Mouse (Mus musculus): ENCODE data around the gene Olfr1057.
"Not testable (repeated sequence)": the region's sequence is repeated elsewhere in the genome, so short reads cannot be mapped to it uniquely, and the experiment has no call there.

Gene Olfr1057

GRCm38 (mm10) chr2:86378293-86378692, at the start of gene Olfr1057:
Olfr1057 (minus strand) TSS chr2:86378393.
- no peak for DNase-seq (ENCODE audit: low spot score in 2 of 2)

GRCm38 (mm10) chr2:86426649-86427048, 48.5 kb upstream of the Olfr1057 start, which contains the start of gene Olfr1062:
Olfr1062 (minus strand) TSS chr2:86426749.
- not testable (repeated sequence) for DNase-seq (ENCODE audit: low spot score in 2 of 2)

DNA sequence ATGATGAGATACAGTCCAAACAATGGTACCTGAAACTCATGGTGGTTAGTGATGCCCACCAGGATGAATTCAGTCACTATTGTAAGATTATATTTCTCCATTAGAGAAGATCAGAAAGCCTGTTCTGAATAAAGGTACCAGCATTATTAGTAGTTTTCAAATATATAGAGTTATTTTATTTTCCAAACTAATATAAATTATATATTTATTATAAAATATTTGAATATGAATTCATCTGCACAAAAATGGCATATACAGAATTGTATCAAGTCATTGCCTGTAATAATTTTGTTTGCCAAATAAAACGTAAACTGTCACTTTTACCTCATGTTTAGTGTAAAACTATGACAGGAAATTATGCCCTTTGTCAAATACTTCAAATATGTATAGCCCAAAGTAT, 35.8 kb upstream of the Olfr1057 start, which contains the start of gene Olfr1061:
Olfr1061 (minus strand) TSS at position 101 of the 400 bp plus-strand sequence.
- DNase-seq (ENCODE audit: low spot score in 2 of 2) = no peak

GRCm38 (mm10) chr2:86395114-86395513, 16.9 kb upstream of the Olfr1057 start:
- no peak for DNase-seq (ENCODE audit: low spot score in 2 of 2)

GRCm38 (mm10) chr2:86388461-86388860, 10.3 kb upstream of the Olfr1057 start, which contains the start of gene Olfr1058:
Olfr1058 (minus strand) TSS chr2:86388561.
- DNase-seq (ENCODE audit: low spot score in 2 of 2) = not testable (repeated sequence)

GRCm38 (mm10) chr2:86366342-86366741, 11.9 kb downstream of the Olfr1057 start:
- not testable (repeated sequence) for DNase-seq (ENCODE audit: low spot score in 2 of 2)

DNA sequence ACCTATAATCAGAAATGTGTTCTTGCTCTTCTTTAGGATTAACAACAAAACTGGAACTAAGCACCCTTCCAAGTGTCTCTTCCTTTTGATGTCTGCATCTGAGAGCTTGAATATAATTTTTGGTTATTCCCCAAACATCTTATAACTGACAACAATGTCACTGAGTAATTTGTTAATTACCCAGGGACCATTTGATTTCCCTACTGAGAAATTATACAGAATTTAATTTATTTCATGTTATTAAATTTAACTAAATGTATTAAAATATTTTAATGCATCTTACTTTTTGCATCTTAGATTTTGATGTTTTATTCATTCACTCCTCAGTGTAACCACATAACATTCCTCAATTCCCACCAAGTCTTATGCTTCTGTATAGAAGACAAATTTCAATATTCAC, 15.8 kb downstream of the Olfr1057 start, which contains the start of gene Olfr1056:
Olfr1056 (minus strand) TSS at position 101 of the 400 bp plus-strand sequence.
- DNase-seq (ENCODE audit: low spot score in 2 of 2) = no peak

- DNase-seq (ENCODE audit: low spot score in 2 of 2) = not testable (repeated sequence)
Measured at GRCm38 (mm10) chr2:86351751-86352150, 26.4 kb downstream of the Olfr1057 start.

- DNase-seq (ENCODE audit: low spot score in 2 of 2) = no peak
Measured at GRCm38 (mm10) chr2:86350184-86350583, 28.0 kb downstream of the Olfr1057 start, which contains the start of gene Olfr1055. Olfr1055 (minus strand) TSS chr2:86350284.

DNA sequence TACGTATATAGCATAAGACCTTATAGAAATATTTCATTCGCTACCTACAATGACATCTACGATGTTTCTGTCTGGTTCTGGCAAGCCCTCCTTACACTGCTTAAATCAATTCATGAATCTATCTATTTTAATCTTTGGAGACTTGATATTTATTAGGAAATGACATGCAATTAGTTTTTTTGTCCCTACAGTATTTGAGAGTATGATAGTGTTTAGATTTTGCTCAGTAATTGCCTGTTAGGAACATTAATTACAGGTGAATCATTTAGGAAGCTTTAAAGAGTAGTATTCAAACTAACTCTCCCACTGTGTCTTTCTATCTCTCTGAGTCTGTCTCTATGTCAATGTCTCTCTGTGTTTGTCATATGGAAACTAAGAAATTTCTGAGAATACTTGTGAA, 42.9 kb downstream of the Olfr1057 start, which contains the start of gene Olfr1054:
Olfr1054 (minus strand) TSS at position 101 of the 400 bp plus-strand sequence.
- no peak for DNase-seq (ENCODE audit: low spot score in 2 of 2)

Data from cerebellum, postnatal 4 days (tissue).